ENCODE assay signal across 11 mouse cellular contexts in genomic region chr11:86655671-86656070, GRCm38 (mm10). TPM values are rescaled to one million over a fixed set of nuclear protein-coding genes. Genes with fewer than 3 reads are reported as not detected.
A peak's percentile ranks its signal among the peaks of the same experiment; 100 is the strongest.
DNase-seq lines count a peak whose midpoint lies in the region; ATAC-seq and TF ChIP-seq lines count a peak whose summit lies in the region.
"Had no signal": no experiment of that assay in that cellular context is flagged by ENCODE, and none has a peak within 500 bp of the region (broad histone marks: within the 10 kb centered on the region; RNA-seq: fewer than 3 reads in every experiment).

No protein-coding gene starts in this region.

- H3K9me3 ChIP-seq in liver, embryonic 14.5 days (ENCODE audit: control insufficient read depth, low read length): no peaks in the 10 kb centered on the region
- no peaks in the 10 kb centered on the region for H3K9me3 ChIP-seq in heart, embryonic 12.5 days (replicated peaks)

- no peaks in the 10 kb centered on the region; the same call in 1 of the 2 replicates for H3K4me1 ChIP-seq in kidney, adult 2 months (ENCODE audit: control insufficient read depth, insufficient read depth, low read length)
- peaks cover 20 to 22% of the 10 kb centered on the region in 2 experiments for H3K4me1 ChIP-seq in liver, embryonic 14.5 days (replicated peaks; ENCODE audit: control insufficient read depth in 2 of 2, insufficient read depth in 2 of 2, low read length in 1 of 2)
- peaks cover 14% of the 10 kb centered on the region for H3K4me1 ChIP-seq in heart, embryonic 12.5 days (replicated peaks)

- no peak for TF ChIP-seq POLR2A in kidney, adult 2 months (IDR thresholded peaks at IDR 0.05; ENCODE audit: low read depth, low read length)

- 19% methylated on average over 1 of the region's 1 CpGs for WGBS in kidney, adult 2 months
- WGBS in liver, embryonic 14.5 days (ENCODE audit: insufficient replicate concordance): 37% methylated on average over 1 of the region's 1 CpGs
- 69% methylated on average over 1 of the region's 1 CpGs for WGBS in heart, embryonic 12.5 days

- no peak for ATAC-seq in liver, embryonic 14.5 days (ENCODE audit: insufficient read depth)
- no peak for ATAC-seq in heart, embryonic 12.5 days (ENCODE audit: insufficient number of reproducible peaks, low FRiP score)

- no peak for TF ChIP-seq EP300 in liver, embryonic 14.5 days (IDR thresholded peaks at IDR 0.05; ENCODE audit: low read depth)

- no peak overlapping the region for H3K4me2 ChIP-seq in liver, embryonic 14.5 days (ENCODE audit: low read depth)
- H3K4me2 ChIP-seq in heart, embryonic 12.5 days: no peak overlapping the region

- no peak for TF ChIP-seq CTCF in kidney, adult 2 months (conservative IDR thresholded peaks at IDR 0.05; ENCODE audit: insufficient read depth, insufficient read length, low read depth, low read length)
- TF ChIP-seq CTCF in liver, embryonic 14.5 days (IDR thresholded peaks at IDR 0.05; ENCODE audit: low read depth): peak; percentile 59; the same call in 1 of the 2 replicates

- H3K4me3 ChIP-seq in kidney, adult 2 months (ENCODE audit: insufficient read depth, low read depth, low read length): no peak overlapping the region
- H3K4me3 ChIP-seq in liver, embryonic 14.5 days (ENCODE audit: insufficient read depth in 1 of 2, low read depth in 2 of 2, low read length in 2 of 2): no peak overlapping the region
- no peak overlapping the region for H3K4me3 ChIP-seq in heart, embryonic 12.5 days

- peak; percentile 17 for DNase-seq in kidney, adult 2 months
- DNase-seq in kidney, postnatal 14 days: no peak
- DNase-seq in CD4-positive, CD25-positive, alpha-beta regulatory T cell, adult 2 months (ENCODE audit: low read depth, low spot score): peak; percentile 72
- DNase-seq in R1 (ENCODE audit: low read depth, low spot score): peak; percentile 28
- DNase-seq in liver, embryonic 14.5 days (ENCODE audit: low read depth in 3 of 3, low spot score in 3 of 3): no peak
- no peak for DNase-seq in layer of hippocampus, adult 18-20 months (ENCODE audit: low spot score in 2 of 2)
- DNase-seq in cerebellum, postnatal 14 days: no peak
- DNase-seq: gastrocnemius, postnatal 36 days; left cerebral cortex, postnatal 4 days; thymus, postnatal 25 days had no signal

- H3K27ac ChIP-seq in kidney, adult 2 months (ENCODE audit: insufficient read depth, low read depth, low read length): no peak overlapping the region
- H3K27ac ChIP-seq in liver, embryonic 14.5 days: no peak overlapping the region
- H3K27ac ChIP-seq in heart, embryonic 12.5 days (ENCODE audit: poor library complexity, severe bottlenecking): no peak overlapping the region

- no peaks in the 10 kb centered on the region for H3K27me3 ChIP-seq in kidney, adult 2 months (replicated peaks; ENCODE audit: control insufficient read depth, insufficient read depth, low read length)
- H3K27me3 ChIP-seq in liver, embryonic 14.5 days (ENCODE audit: control insufficient read depth, insufficient read depth, low read length): no peaks in the 10 kb centered on the region
- H3K27me3 ChIP-seq in heart, embryonic 12.5 days (replicated peaks): no peaks in the 10 kb centered on the region

- peaks cover 2% of the 10 kb centered on the region for H3K36me3 ChIP-seq in kidney, adult 2 months (ENCODE audit: control insufficient read depth, insufficient read depth, low read length)
- H3K36me3 ChIP-seq in liver, embryonic 14.5 days (replicated peaks; ENCODE audit: control insufficient read depth, insufficient read depth, low read depth): peaks cover 14% of the 10 kb centered on the region
- H3K36me3 ChIP-seq in heart, embryonic 12.5 days: peaks cover 4% of the 10 kb centered on the region

- H3K9ac ChIP-seq in liver, embryonic 14.5 days (replicated peaks): no peak overlapping the region
- H3K9ac ChIP-seq in heart, embryonic 12.5 days: no peak overlapping the region

RNA-seq across cellular contexts. Expression of gene Vmp1, which starts 28.0 kb away (rescaled TPM):
- 48.9 and 55.3 TPM in 2 replicates for polyA plus RNA-seq in kidney, adult 2 months (2012; rRNA removed)
- 26.9 and 33.1 TPM in 2 replicates for polyA plus RNA-seq in liver, embryonic 14.5 days (2012; rRNA removed)
- 94.2 and 98.4 TPM in 2 replicates for polyA plus RNA-seq in liver, embryonic 14.5 days (2014; fragmentation: Nextera tagmentation; extraction: Ambion mirVana)
- total RNA-seq in layer of hippocampus, adult 18-20 months (2021): 100 to 1,000 TPM; 111 to 116 TPM
- polyA plus RNA-seq in heart, embryonic 12.5 days (2016; fragmentation: Nextera tagmentation; extraction: Ambion mirVana): 104 and 109 TPM in 2 replicates

RNA-seq across cellular contexts. Expression of gene Ptrh2, which starts 28.1 kb away (rescaled TPM):
- polyA plus RNA-seq in kidney, adult 2 months (2012; rRNA removed): 4.0 and 6.0 TPM in 2 replicates
- polyA plus RNA-seq in liver, embryonic 14.5 days (2012; rRNA removed): 5.9 and 10.5 TPM in 2 replicates
- polyA plus RNA-seq in liver, embryonic 14.5 days (2014; fragmentation: Nextera tagmentation; extraction: Ambion mirVana): 19.2 and 20.9 TPM in 2 replicates
- 10 to 100 TPM in 1 of 2 experiments, 1 to 10 TPM in 1; 10.0 to 10.9 TPM for total RNA-seq in layer of hippocampus, adult 18-20 months (2021)
- 21.5 TPM in 2 replicates for polyA plus RNA-seq in heart, embryonic 12.5 days (2016; fragmentation: Nextera tagmentation; extraction: Ambion mirVana)

Comparison
In these comparisons a context has a peak if more than half of its experiments do, and no peak if none do; other contexts are left out.
1. DNase-seq: peak in kidney, adult 2 months (single experiment), CD4-positive, CD25-positive, alpha-beta regulatory T cell, adult 2 months (single experiment) and R1 (single experiment); none in kidney, postnatal 14 days (single experiment), liver, embryonic 14.5 days (0 of 3), layer of hippocampus, adult 18-20 months (0 of 2) and cerebellum, postnatal 14 days (0 of 2).